Mouse (Mus musculus) olfactory bulb, adult 2 months (tissue): ENCODE results near the gene Tcl1b5. TPM values are rescaled to one million over a fixed set of nuclear protein-coding genes. Genes with fewer than 3 reads are reported as not detected.
"Not testable (repeated sequence)": the region's sequence is repeated elsewhere in the genome, so short reads cannot be mapped to it uniquely, and the experiment has no call there.

Experiments
- H3K27ac ChIP-seq: fragments of 200-500 bp; 2 replicates; pipeline ENCODE4 v1.5.1; 2012; ENCODE audit warnings: low read depth, low read length; ENCODE audit not compliant: insufficient read depth
- H3K4me1 ChIP-seq: fragments of 200-500 bp; 2 replicates; pipeline ENCODE4 v1.6.1; 2012; ENCODE audit warnings: low read length; ENCODE audit not compliant: control insufficient read depth, insufficient read depth
- H3K4me3 ChIP-seq: fragments of 200-500 bp; 2 replicates; pipeline ENCODE4 v1.5.1; 2012; ENCODE audit warnings: mild to moderate bottlenecking, low read depth, low read length, moderate library complexity; ENCODE audit not compliant: insufficient read depth
- CTCF ChIP-seq: fragments of 200-500 bp; IDR thresholded peaks from 2 replicates; pipeline ENCODE4 v1.5.1; 2012; ENCODE audit warnings: low read depth, mild to moderate bottlenecking, low read length, moderate library complexity; ENCODE audit not compliant: insufficient read depth
- POLR2A ChIP-seq: fragments of 200-500 bp; IDR thresholded peaks from 2 replicates; pipeline ENCODE4 v1.6.1; 2012; ENCODE audit warnings: mild to moderate bottlenecking, low read depth, low read length, moderate library complexity; ENCODE audit not compliant: insufficient read depth
- WGBS: fragments of 180-500 bp; shearing (Covaris S2); methylation state at CpG from one replicate; pipeline ENCODE4 v1.1.7; 2018; 5-methylcytosine and 5-hydroxymethylcytosine counted together
- polyA plus RNA-seq: library from polyadenylated mRNA; stranded (reverse); fragments of >200 nt; gene quantifications from 2 replicates; pipeline ENCODE4 v1.2.4, GENCODE M21; 2012; ENCODE audit warnings: low replicate concordance; ENCODE audit not compliant: missing spikeins, insufficient read depth, insufficient read length

Tcl1b5 gene
- polyA plus RNA-seq, 1 experiment = not detected

GRCm38 (mm10) chr12:105158842-105159241, 17.3 kb upstream of the Tcl1b5 start:
- Histone ChIP-seq H3K4me3 (no peak overlapping the region), H3K4me1 (no peaks in the 10 kb centered on the region), H3K27ac (no peak overlapping the region)
- 84% methylated on average over 6 of the region's 6 CpGs for WGBS
- TF ChIP-seq CTCF = no peak
- no peak for TF ChIP-seq POLR2A

GRCm38 (mm10) chr12:105159390-105159789, 16.8 kb upstream of the Tcl1b5 start, which contains the start of gene Tcl1b1:
Gene Tcl1b1, plus strand, starts transcription at chr12:105159690.
- 87% methylated on average over 4 of the region's 4 CpGs for WGBS
- TF ChIP-seq POLR2A = no peak
- Histone ChIP-seq H3K4me3 (no peak within 1 kb of the TSS), H3K27ac (no peak within 1 kb of the TSS), H3K4me1 (no peaks in the 10 kb centered on the region)

DNA sequence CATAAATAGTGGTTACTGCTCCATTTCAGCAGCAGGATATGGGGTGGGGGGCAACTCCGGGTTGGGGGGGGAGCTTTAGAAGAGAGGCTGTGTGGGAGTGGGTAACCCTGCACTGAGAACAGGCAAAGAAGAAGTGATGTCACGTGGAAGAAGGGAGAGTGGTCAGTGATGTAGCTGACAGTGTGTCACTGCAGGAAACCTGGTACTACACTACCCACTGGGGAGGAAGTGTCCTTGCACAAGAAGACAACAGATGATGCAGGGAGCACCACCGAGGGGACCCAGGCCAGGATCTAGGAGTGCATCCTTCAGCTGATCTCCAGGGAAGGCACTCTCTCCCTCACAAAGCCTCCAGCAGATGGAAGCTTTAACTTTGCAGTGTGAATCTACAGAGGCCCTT, 9.4 kb upstream of the Tcl1b5 start:
- no peak for TF ChIP-seq CTCF
- TF ChIP-seq POLR2A = no peak
- H3K4me3 ChIP-seq = no peak overlapping the region
- no peak overlapping the region for H3K27ac ChIP-seq
- 83% methylated on average over 3 of the region's 3 CpGs for WGBS
- H3K4me1 ChIP-seq = no peaks in the 10 kb centered on the region

DNA sequence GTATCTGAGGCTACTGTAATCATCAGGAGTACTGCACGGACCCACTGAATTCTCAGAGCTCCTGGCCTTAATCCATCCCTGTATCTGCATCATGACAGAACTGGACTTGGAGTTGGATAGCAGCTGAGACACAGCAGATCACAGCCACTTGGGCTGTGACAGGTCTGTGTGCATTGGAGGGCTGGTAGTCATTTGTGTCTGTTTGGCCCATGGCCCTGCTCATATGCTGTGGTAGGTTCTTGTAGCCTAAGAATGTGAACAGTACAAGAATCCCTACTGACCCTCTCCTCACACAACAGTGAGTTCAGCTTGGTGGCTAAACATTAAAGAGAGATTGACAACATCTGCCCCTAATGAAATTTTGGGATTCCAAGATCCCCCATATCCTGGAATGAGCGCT, 2.8 kb upstream of the Tcl1b5 start:
- H3K4me1 ChIP-seq = no peaks in the 10 kb centered on the region
- TF ChIP-seq POLR2A = no peak
- no peak for TF ChIP-seq CTCF
- H3K27ac ChIP-seq = no peak overlapping the region
- H3K4me3 ChIP-seq = no peak overlapping the region
- WGBS = 92% methylated on average over 2 of the region's 2 CpGs

- not testable (repeated sequence) for H3K27ac ChIP-seq, H3K4me3 ChIP-seq, H3K4me1 ChIP-seq
- WGBS = 32% methylated on average over 2 of the region's 2 CpGs
Measured at GRCm38 (mm10) chr12:105174318-105174717, 1.8 kb upstream of the Tcl1b5 start.

- not testable (repeated sequence) for H3K27ac ChIP-seq, H3K4me1 ChIP-seq, H3K4me3 ChIP-seq
- 76% methylated on average over 4 of the region's 4 CpGs for WGBS
Measured at GRCm38 (mm10) chr12:105181040-105181644, 5.0 kb downstream of the Tcl1b5 start.

- H3K4me3 ChIP-seq, H3K4me1 ChIP-seq, H3K27ac ChIP-seq: not testable (repeated sequence)
- 43% methylated on average over 2 of the region's 2 CpGs for WGBS
Measured at GRCm38 (mm10) chr12:105188980-105189379, 12.8 kb downstream of the Tcl1b5 start.

GRCm38 (mm10) chr12:105190743-105191142, 14.6 kb downstream of the Tcl1b5 start, which contains the start of gene Tcl1b3:
Gene Tcl1b3, plus strand, starts transcription at chr12:105191043.
- not testable (repeated sequence) for H3K4me3 ChIP-seq, H3K27ac ChIP-seq, H3K4me1 ChIP-seq
- 96% methylated on average over 6 of the region's 6 CpGs for WGBS

GRCm38 (mm10) chr12:105199684-105200497, 23.7 kb downstream of the Tcl1b5 start:
- WGBS = 49% methylated on average over 7 of the region's 7 CpGs
- not testable (repeated sequence) for H3K27ac ChIP-seq, H3K4me1 ChIP-seq, H3K4me3 ChIP-seq

DNA sequence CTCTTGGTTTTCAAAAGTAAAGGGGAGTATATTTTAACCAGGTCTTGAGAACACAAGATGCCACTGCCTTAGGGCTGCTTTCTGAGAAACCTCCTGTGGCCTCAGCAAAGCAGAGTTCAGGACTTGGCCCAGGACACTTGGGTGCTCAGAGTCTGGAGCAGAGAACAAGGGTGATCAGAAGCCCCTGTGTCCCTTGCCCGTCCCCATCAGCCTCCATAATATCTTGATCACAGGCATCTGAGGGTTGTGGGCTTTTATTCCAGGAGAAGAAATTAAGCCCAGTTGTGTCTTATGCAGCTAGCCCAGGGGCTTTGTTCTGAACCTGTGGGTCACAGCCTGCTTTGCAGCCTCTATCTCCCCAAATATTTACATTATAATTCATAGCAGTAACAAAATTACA, 25.5 kb downstream of the Tcl1b5 start, which contains the start of gene Tcl1b4:
TSS of gene Tcl1b4 (plus strand) at position 301 of the 400 bp plus-strand sequence.
- H3K4me3 ChIP-seq, H3K4me1 ChIP-seq, H3K27ac ChIP-seq: not testable (repeated sequence)
- WGBS = 83% methylated on average over 1 of the region's 1 CpGs
